Mouse (Mus musculus) lung, postnatal 14 days (tissue): ENCODE data around the gene Slc44a1.

Experiments used
- DNase-seq: peaks from one replicate; pipeline ENCODE4 v3.0.0; 2021

Slc44a1 gene

GRCm38 (mm10) chr4:53431585-53432234 is 8.5 kb upstream of the Slc44a1 start:
- DNase-seq: peak; percentile 23

GRCm38 (mm10) chr4:53437110-53437755 is 3.0 kb upstream of the Slc44a1 start:
- peak; percentile 23 for DNase-seq

GRCm38 (mm10) chr4:53438386-53438785 is 1.8 kb upstream of the Slc44a1 start:
- no peak for DNase-seq

- DNase-seq: no peak
Measured at GRCm38 (mm10) chr4:53438836-53439480, 1.3 kb upstream of the Slc44a1 start.

GRCm38 (mm10) chr4:53439636-53440009 is 590 bp upstream of the Slc44a1 start:
- no peak for DNase-seq

- peak; percentile 38 for DNase-seq
Measured at GRCm38 (mm10) chr4:53440816-53441571, 781 bp downstream of the Slc44a1 start.

GRCm38 (mm10) chr4:53441683-53442082 is 1.5 kb downstream of the Slc44a1 start:
- DNase-seq: no peak

- no peak for DNase-seq
Measured at GRCm38 (mm10) chr4:53446216-53446615, 6.0 kb downstream of the Slc44a1 start.

GRCm38 (mm10) chr4:53447773-53448172 is 7.6 kb downstream of the Slc44a1 start:
- DNase-seq: no peak

GRCm38 (mm10) chr4:53450736-53451135 is 10.5 kb downstream of the Slc44a1 start:
- peak; percentile 28 for DNase-seq

- DNase-seq: peak; percentile 44
Measured at GRCm38 (mm10) chr4:53451887-53452286, 11.7 kb downstream of the Slc44a1 start.

GRCm38 (mm10) chr4:53452457-53452856 is 12.2 kb downstream of the Slc44a1 start:
- DNase-seq: no peak

- no peak for DNase-seq
Measured at GRCm38 (mm10) chr4:53452976-53453889, 13.0 kb downstream of the Slc44a1 start.

- no peak for DNase-seq
Measured at GRCm38 (mm10) chr4:53455885-53456284, 15.7 kb downstream of the Slc44a1 start.

- no peak for DNase-seq
Measured at GRCm38 (mm10) chr4:53456570-53456969, 16.4 kb downstream of the Slc44a1 start.

GRCm38 (mm10) chr4:53458503-53458902 is 18.3 kb downstream of the Slc44a1 start:
- no peak for DNase-seq

- no peak for DNase-seq
Measured at GRCm38 (mm10) chr4:53459697-53460096, 19.5 kb downstream of the Slc44a1 start.

GRCm38 (mm10) chr4:53461026-53461425 is 20.8 kb downstream of the Slc44a1 start:
- DNase-seq: no peak

- DNase-seq: no peak
Measured at GRCm38 (mm10) chr4:53462069-53462468, 21.9 kb downstream of the Slc44a1 start.

- no peak for DNase-seq
Measured at GRCm38 (mm10) chr4:53462505-53463251, 22.5 kb downstream of the Slc44a1 start.

GRCm38 (mm10) chr4:53465887-53466286 is 25.7 kb downstream of the Slc44a1 start:
- DNase-seq: no peak

- no peak for DNase-seq
Measured at GRCm38 (mm10) chr4:53469007-53469406, 28.8 kb downstream of the Slc44a1 start.
